Mouse (Mus musculus): ENCODE data around the gene Styxl1. TPM values are rescaled to one million over a fixed set of nuclear protein-coding genes. Genes with fewer than 3 reads are reported as not detected.

The Styxl1 gene
- polyA plus RNA-seq, 2 experiments, result 0.08 to 0.15 TPM

GRCm38 (mm10) chr5:135707855-135708254 is 70.3 kb downstream of the Styxl1 start:
- Histone ChIP-seq H3K9me3 (ENCODE audit: control insufficient read depth, low read length) (no peaks in the 10 kb centered on the region), H3K27ac (replicated peaks; ENCODE audit: low read depth, low read length) (no peak overlapping the region), H3K9ac (ENCODE audit: low read depth, low read length, severe bottlenecking) (no peak overlapping the region), H3K4me2 (replicated peaks; ENCODE audit: low read depth, low read length, severe bottlenecking) (no peak overlapping the region), H3K36me3 (ENCODE audit: control insufficient read depth, insufficient read depth, low read length) (peaks cover 32% of the 10 kb centered on the region), H3K4me3 (replicated peaks; ENCODE audit: low read length) (no peak overlapping the region), H3K27me3 (ENCODE audit: control insufficient read depth, insufficient read depth, low read length) (no peaks in the 10 kb centered on the region), H3K4me1 (ENCODE audit: control insufficient read depth, insufficient read depth, low read length) (no peaks in the 10 kb centered on the region)
- TF ChIP-seq POLR2A (IDR thresholded peaks at IDR 0.05; ENCODE audit: borderline replicate concordance, extremely low read depth, insufficient read depth, insufficient read length), result no peak
- no peak for ATAC-seq (ENCODE audit: low FRiP score, low read depth)
- WGBS, result 75% methylated on average over 1 of the region's 1 CpGs
- DNase-seq (ENCODE audit: low spot score), result no peak

- Histone ChIP-seq H3K27me3 (ENCODE audit: control insufficient read depth, insufficient read depth, low read length) (no peaks in the 10 kb centered on the region), H3K9me3 (ENCODE audit: control insufficient read depth, low read length) (no peaks in the 10 kb centered on the region), H3K27ac (replicated peaks; ENCODE audit: low read depth, low read length) (no peak overlapping the region), H3K4me2 (replicated peaks; ENCODE audit: low read depth, low read length, severe bottlenecking) (no peak overlapping the region), H3K4me3 (replicated peaks; ENCODE audit: low read length) (no peak overlapping the region), H3K9ac (ENCODE audit: low read depth, low read length, severe bottlenecking) (no peak overlapping the region), H3K36me3 (ENCODE audit: control insufficient read depth, insufficient read depth, low read length) (peaks cover 40% of the 10 kb centered on the region), H3K4me1 (ENCODE audit: control insufficient read depth, insufficient read depth, low read length) (no peaks in the 10 kb centered on the region)
- TF ChIP-seq POLR2A (IDR thresholded peaks at IDR 0.05; ENCODE audit: borderline replicate concordance, extremely low read depth, insufficient read depth, insufficient read length), result no peak
- DNase-seq (ENCODE audit: low spot score) (no peak), ATAC-seq (ENCODE audit: low FRiP score, low read depth) (no peak)
- 95% methylated on average over 13 of the region's 13 CpGs for WGBS
Measured at GRCm38 (mm10) chr5:135707039-135707438, 71.1 kb downstream of the Styxl1 start.

GRCm38 (mm10) chr5:135705383-135705782 is 72.8 kb downstream of the Styxl1 start:
- Histone ChIP-seq H3K27me3 (ENCODE audit: control insufficient read depth, insufficient read depth, low read length) (no peaks in the 10 kb centered on the region), H3K4me2 (replicated peaks; ENCODE audit: low read depth, low read length, severe bottlenecking) (no peak overlapping the region), H3K4me3 (replicated peaks; ENCODE audit: low read length) (no peak overlapping the region), H3K36me3 (ENCODE audit: control insufficient read depth, insufficient read depth, low read length) (peaks cover 45% of the 10 kb centered on the region), H3K9ac (ENCODE audit: low read depth, low read length, severe bottlenecking) (no peak overlapping the region), H3K9me3 (ENCODE audit: control insufficient read depth, low read length) (no peaks in the 10 kb centered on the region), H3K27ac (replicated peaks; ENCODE audit: low read depth, low read length) (no peak overlapping the region), H3K4me1 (ENCODE audit: control insufficient read depth, insufficient read depth, low read length) (no peaks in the 10 kb centered on the region)
- 96% methylated on average over 4 of the region's 4 CpGs for WGBS
- TF ChIP-seq POLR2A (IDR thresholded peaks at IDR 0.05; ENCODE audit: borderline replicate concordance, extremely low read depth, insufficient read depth, insufficient read length), result no peak
- ATAC-seq (ENCODE audit: low FRiP score, low read depth) (no peak), DNase-seq (ENCODE audit: low spot score) (no peak)

DNA sequence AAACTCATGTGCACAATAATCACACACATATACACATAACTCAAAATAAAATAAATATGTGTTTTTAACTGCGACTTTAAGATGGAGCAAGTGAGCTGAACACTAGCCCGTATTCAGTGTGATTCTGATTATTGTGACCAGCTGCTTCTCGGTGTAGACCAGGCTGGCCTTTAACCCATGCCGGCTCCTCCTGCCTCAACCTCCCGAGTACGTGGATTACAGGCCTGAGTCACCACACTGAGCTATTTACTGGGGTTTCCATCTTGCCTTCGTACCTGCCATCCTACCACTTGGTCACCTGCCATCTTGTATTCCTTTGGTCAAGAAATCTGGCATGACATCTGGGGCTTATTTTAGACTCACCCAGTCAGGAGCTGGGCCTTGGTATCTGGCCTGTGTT is 74.8 kb downstream of the Styxl1 start:
- Histone ChIP-seq H3K27ac (replicated peaks; ENCODE audit: low read depth, low read length) (no peak overlapping the region), H3K36me3 (ENCODE audit: control insufficient read depth, insufficient read depth, low read length) (peaks cover 50% of the 10 kb centered on the region), H3K4me3 (replicated peaks; ENCODE audit: low read length) (no peak overlapping the region), H3K4me1 (ENCODE audit: control insufficient read depth, insufficient read depth, low read length) (no peaks in the 10 kb centered on the region), H3K9ac (ENCODE audit: low read depth, low read length, severe bottlenecking) (no peak overlapping the region), H3K9me3 (ENCODE audit: control insufficient read depth, low read length) (no peaks in the 10 kb centered on the region), H3K4me2 (replicated peaks; ENCODE audit: low read depth, low read length, severe bottlenecking) (no peak overlapping the region), H3K27me3 (ENCODE audit: control insufficient read depth, insufficient read depth, low read length) (no peaks in the 10 kb centered on the region)
- WGBS, result 87% methylated on average over 7 of the region's 7 CpGs
- no peak for TF ChIP-seq POLR2A (IDR thresholded peaks at IDR 0.05; ENCODE audit: borderline replicate concordance, extremely low read depth, insufficient read depth, insufficient read length)
- no peak for DNase-seq (ENCODE audit: low spot score)
- no peak for ATAC-seq (ENCODE audit: low FRiP score, low read depth)

GRCm38 (mm10) chr5:135702682-135703192 is 75.4 kb downstream of the Styxl1 start:
- Histone ChIP-seq H3K4me3 (replicated peaks; ENCODE audit: low read length) (no peak overlapping the region), H3K4me1 (ENCODE audit: control insufficient read depth, insufficient read depth, low read length) (no peaks in the 10 kb centered on the region), H3K36me3 (ENCODE audit: control insufficient read depth, insufficient read depth, low read length) (peaks cover 49% of the 10 kb centered on the region), H3K4me2 (replicated peaks; ENCODE audit: low read depth, low read length, severe bottlenecking) (no peak overlapping the region), H3K27me3 (ENCODE audit: control insufficient read depth, insufficient read depth, low read length) (no peaks in the 10 kb centered on the region), H3K27ac (replicated peaks; ENCODE audit: low read depth, low read length) (no peak overlapping the region), H3K9me3 (ENCODE audit: control insufficient read depth, low read length) (no peaks in the 10 kb centered on the region), H3K9ac (ENCODE audit: low read depth, low read length, severe bottlenecking) (no peak overlapping the region)
- ATAC-seq (ENCODE audit: low FRiP score, low read depth) (no peak), DNase-seq (ENCODE audit: low spot score) (no peak)
- WGBS, result 80% methylated on average over 15 of the region's 15 CpGs
- no peak for TF ChIP-seq POLR2A (IDR thresholded peaks at IDR 0.05; ENCODE audit: borderline replicate concordance, extremely low read depth, insufficient read depth, insufficient read length)

DNA sequence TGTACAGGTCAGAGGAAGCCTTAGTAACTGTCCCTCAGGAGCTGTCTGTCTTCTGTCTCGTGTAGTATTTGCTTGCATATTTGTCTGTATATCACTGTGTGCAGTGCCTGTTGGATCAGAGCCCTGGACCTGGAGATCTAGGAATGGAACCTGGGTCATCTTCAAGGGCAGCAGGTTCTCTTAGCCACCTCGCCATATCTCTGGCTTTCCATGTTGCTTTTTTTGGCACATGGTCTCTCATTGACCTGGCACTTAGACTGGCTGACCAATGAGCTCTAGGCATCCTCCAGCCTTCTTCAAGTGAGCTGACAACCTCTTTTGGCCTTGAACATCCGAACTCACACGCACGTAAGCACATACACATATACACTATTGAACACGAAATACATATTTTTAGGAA is 76.0 kb downstream of the Styxl1 start:
- DNase-seq (ENCODE audit: low spot score), result no peak
- Histone ChIP-seq H3K4me3 (replicated peaks; ENCODE audit: low read length) (no peak overlapping the region), H3K36me3 (ENCODE audit: control insufficient read depth, insufficient read depth, low read length) (peaks cover 44% of the 10 kb centered on the region), H3K4me1 (ENCODE audit: control insufficient read depth, insufficient read depth, low read length) (no peaks in the 10 kb centered on the region), H3K27ac (replicated peaks; ENCODE audit: low read depth, low read length) (no peak overlapping the region), H3K9me3 (ENCODE audit: control insufficient read depth, low read length) (no peaks in the 10 kb centered on the region), H3K27me3 (ENCODE audit: control insufficient read depth, insufficient read depth, low read length) (no peaks in the 10 kb centered on the region), H3K4me2 (replicated peaks; ENCODE audit: low read depth, low read length, severe bottlenecking) (no peak overlapping the region), H3K9ac (ENCODE audit: low read depth, low read length, severe bottlenecking) (no peak overlapping the region)
- no peak for ATAC-seq (ENCODE audit: low FRiP score, low read depth)
- 86% methylated on average over 6 of the region's 6 CpGs for WGBS
- no peak for TF ChIP-seq POLR2A (IDR thresholded peaks at IDR 0.05; ENCODE audit: borderline replicate concordance, extremely low read depth, insufficient read depth, insufficient read length)
